Mouse (Mus musculus) midbrain, postnatal 0 days (tissue): ENCODE data around the gene Trpc7. TPM values are rescaled to one million over a fixed set of nuclear protein-coding genes. Genes with fewer than 3 reads are reported as not detected.

Source experiments
- ATAC-seq: fragments of 200-750 bp; cut with Nextera tagmentation; 2 replicates; pipeline ENCODE4 v1.8.0; 2017; ENCODE audit warnings: moderate number of reproducible peaks, mild to moderate bottlenecking, moderate TSS enrichment, moderate library complexity; ENCODE audit not compliant: low FRiP score
- DNase-seq: peaks from one replicate; pipeline ENCODE4 v3.0.0-alpha.2; 2015; ENCODE audit warnings: low spot score
- H3K27ac ChIP-seq: fragments of 300-500 bp; sonication (generic); 2 replicates; pipeline ENCODE4 v1.5.1; 2014; ENCODE audit warnings: low read depth, mild to moderate bottlenecking, low read length, mixed read lengths
- H3K27me3 ChIP-seq: fragments of 300-500 bp; sonication (generic); 2 replicates; pipeline ENCODE4 v1.6.1; 2014; ENCODE audit warnings: low read length, control low read depth, mixed read lengths; ENCODE audit not compliant: insufficient read depth
- H3K36me3 ChIP-seq: fragments of 300-500 bp; sonication (generic); 2 replicates; pipeline ENCODE4 v1.6.1; 2014; ENCODE audit warnings: low read length, control low read depth, mixed read lengths; ENCODE audit not compliant: insufficient read depth
- H3K4me1 ChIP-seq: fragments of 300-500 bp; sonication (generic); 2 replicates; pipeline ENCODE4 v1.6.1; 2014; ENCODE audit warnings: mild to moderate bottlenecking, control low read depth, antibody characterized with exemption, low read length, mixed read lengths; ENCODE audit not compliant: insufficient read depth
- H3K4me2 ChIP-seq: fragments of 300-500 bp; sonication (generic); 2 replicates; pipeline ENCODE4 v1.6.1; 2014; ENCODE audit warnings: low read depth, mild to moderate bottlenecking, low read length, mixed read lengths; ENCODE audit not compliant: poor library complexity, severe bottlenecking
- H3K4me3 ChIP-seq: fragments of 300-500 bp; sonication (generic); 2 replicates; pipeline ENCODE4 v1.5.1; 2014; ENCODE audit warnings: low read depth, mild to moderate bottlenecking, low read length, moderate library complexity
- H3K9ac ChIP-seq: fragments of 300-500 bp; sonication (generic); replicated peaks from 2 replicates; pipeline ENCODE4 v1.6.1; 2014; ENCODE audit warnings: mild to moderate bottlenecking, low read length, moderate library complexity, mixed read lengths; ENCODE audit not compliant: poor library complexity, severe bottlenecking
- H3K9me3 ChIP-seq: fragments of 300-500 bp; sonication (generic); 2 replicates; pipeline ENCODE4 v1.6.1; 2016; ENCODE audit warnings: low read length, control low read depth
- CTCF ChIP-seq: IDR thresholded peaks from 2 replicates; pipeline ENCODE4 v1.5.1; 2016; ENCODE audit warnings: antibody characterized with exemption, mild to moderate bottlenecking
- WGBS: fragments of 180-500 bp; shearing (Covaris S2); extraction: QIAGEN DNeasy Blood & Tissue Kit; methylation state at CpG from one replicate; pipeline ENCODE4 v1.1.7; 2014; 5-methylcytosine and 5-hydroxymethylcytosine counted together
- polyA plus RNA-seq: library from polyadenylated mRNA; unstranded; fragments of >200 nt; fragmentation: Nextera tagmentation; extraction: Ambion mirVana; gene quantifications from 2 replicates; pipeline ENCODE4 v1.2.1, GENCODE M21; 2015
- total RNA-seq: library from RNA; depleted of rRNA; stranded (reverse); fragments of >200 nt; gene quantifications from 2 replicates; pipeline ENCODE4 v1.2.3, GENCODE M21; 2014; rRNA removed

Gene Trpc7
- total RNA-seq = 7.9 and 8.3 TPM in 2 replicates
- 4.0 and 4.7 TPM in 2 replicates for polyA plus RNA-seq

DNA sequence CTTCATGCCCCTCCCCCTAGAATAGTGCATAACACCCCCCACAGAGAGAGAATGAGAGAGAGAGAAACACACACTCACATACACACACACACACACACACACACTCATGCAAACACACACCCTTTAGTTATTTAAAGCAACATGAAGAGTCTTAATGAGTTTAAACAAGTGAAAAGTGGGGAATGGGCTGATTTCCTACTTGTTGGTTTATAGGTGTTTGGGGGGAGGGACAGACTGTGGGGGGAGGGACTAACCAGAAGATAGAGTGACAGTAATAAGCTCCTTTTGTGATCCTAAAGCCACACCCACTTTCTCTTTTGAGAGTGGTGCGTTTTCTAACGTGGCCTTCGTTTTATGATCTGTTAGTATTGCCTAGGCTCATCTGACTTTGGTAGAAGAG is at the start of gene Trpc7:
Gene Trpc7, minus strand, starts transcription at position 101 of the 400 bp plus-strand sequence.
- no peaks in the 10 kb centered on the region for H3K36me3 ChIP-seq
- 71% methylated on average over 3 of the region's 3 CpGs for WGBS
- TF ChIP-seq CTCF = no peak
- no peaks in the 10 kb centered on the region for H3K27me3 ChIP-seq
- no peak for DNase-seq
- peak within 1 kb of the TSS; percentile 30; the same call in 1 of the 2 replicates for H3K9ac ChIP-seq
- H3K9me3 ChIP-seq = no peaks in the 10 kb centered on the region
- peak within 1 kb of the TSS; percentile 59; the same call in 1 of the 2 replicates for H3K27ac ChIP-seq
- H3K4me3 ChIP-seq = peak within 1 kb of the TSS; percentile 32
- H3K4me1 ChIP-seq = no peaks in the 10 kb centered on the region
- H3K4me2 ChIP-seq = peak within 1 kb of the TSS; percentile 37
- no peak for ATAC-seq

DNA sequence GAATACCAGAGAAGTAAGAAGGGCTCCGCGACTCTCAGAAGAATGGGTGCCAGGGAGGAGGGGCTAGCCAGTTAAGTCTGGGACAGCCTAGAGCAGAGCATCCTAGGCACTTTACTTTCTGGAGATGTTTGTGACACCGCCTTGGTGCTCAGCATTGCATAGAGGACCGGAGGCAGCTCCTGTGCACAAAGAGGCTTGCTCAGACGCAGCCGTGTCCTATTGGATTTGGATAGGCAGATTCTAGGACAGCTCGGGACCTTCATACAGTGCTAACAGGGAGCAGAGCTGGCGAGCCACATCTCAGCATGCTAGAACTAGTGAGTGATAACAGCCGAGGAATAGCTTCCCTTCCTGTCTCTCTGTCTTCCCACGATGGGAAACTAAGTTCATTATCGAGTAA is 43.5 kb upstream of the Trpc7 start:
- 64% methylated on average over 11 of the region's 11 CpGs for WGBS
- no peak overlapping the region for H3K9ac ChIP-seq
- no peak overlapping the region for H3K4me2 ChIP-seq
- 0 out of 2 replicates have a peak, but pooled peaks cover 1% of the 10 kb centered on the region for H3K4me1 ChIP-seq
- H3K4me3 ChIP-seq = no peak overlapping the region
- DNase-seq (no peak), ATAC-seq (no peak)
- no peaks in the 10 kb centered on the region for H3K9me3 ChIP-seq
- no peaks in the 10 kb centered on the region for H3K36me3 ChIP-seq
- no peak for TF ChIP-seq CTCF
- H3K27ac ChIP-seq = no peak overlapping the region
- 0 out of 2 replicates have a peak, but pooled peaks cover 3% of the 10 kb centered on the region for H3K27me3 ChIP-seq

DNA sequence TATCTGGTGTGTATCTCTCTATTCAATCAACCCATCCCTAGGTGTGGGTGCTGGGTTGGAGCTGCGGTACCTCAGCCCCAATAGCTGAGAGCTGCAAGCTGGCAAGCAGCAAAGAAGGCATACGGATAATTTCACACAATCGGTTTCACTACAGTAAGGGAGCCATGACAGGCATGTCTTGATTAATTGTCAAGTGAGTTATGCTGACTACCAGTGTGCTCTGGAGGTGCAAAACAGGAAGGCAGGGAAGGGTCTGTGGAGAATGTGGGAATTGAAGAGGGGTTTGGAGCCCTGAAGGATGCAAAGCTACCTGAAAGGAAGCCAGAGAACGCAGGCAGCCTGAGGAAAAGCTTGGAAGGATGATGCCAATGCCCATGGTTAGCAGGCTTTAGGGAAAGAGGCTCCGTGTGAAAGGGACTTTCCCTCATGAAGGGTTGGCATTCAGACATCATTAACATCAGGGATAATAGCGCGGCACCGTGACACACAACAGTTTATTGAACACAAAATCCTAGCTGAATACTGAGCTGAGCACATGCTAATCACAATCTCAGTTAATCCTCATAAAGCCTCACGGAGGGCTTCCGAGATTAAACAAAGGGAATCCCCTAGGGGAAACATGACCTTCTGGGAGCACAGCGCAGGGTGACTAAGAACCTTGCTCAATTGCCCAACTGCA is 38.2 kb upstream of the Trpc7 start:
- Histone ChIP-seq H3K4me3 (no peak overlapping the region), H3K27ac (no peak overlapping the region; the same call in 1 of the 2 replicates), H3K4me2 (no peak overlapping the region), H3K9ac (no peak overlapping the region), H3K4me1 (0 out of 2 replicates have a peak, but pooled peaks cover 3% of the 10 kb centered on the region), H3K36me3 (no peaks in the 10 kb centered on the region), H3K27me3 (0 out of 2 replicates have a peak, but pooled peaks cover 3% of the 10 kb centered on the region), H3K9me3 (no peaks in the 10 kb centered on the region)
- ATAC-seq = no peak
- 16% methylated on average over 11 of the region's 11 CpGs for WGBS
- no peak for TF ChIP-seq CTCF
- peak; percentile 37 for DNase-seq

DNA sequence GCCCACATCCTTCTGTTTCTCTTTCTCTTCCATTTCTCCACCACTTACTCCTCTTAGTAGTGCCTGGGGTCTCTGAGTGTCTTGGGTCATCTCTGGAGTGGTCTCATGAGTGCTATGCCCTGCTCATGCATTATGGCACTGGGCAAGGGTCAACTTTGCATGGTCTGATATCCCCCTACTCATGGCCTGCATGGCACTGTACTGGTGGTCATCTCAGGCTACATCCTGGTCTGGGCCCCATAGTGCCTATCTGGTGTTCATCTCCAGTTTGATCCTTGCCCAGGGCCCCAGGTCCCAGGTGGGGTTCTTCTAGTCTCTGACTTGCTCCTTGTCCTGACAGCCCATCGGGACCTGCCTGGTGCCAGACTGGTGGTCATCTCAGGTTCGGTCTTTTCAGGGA is 34.6 kb upstream of the Trpc7 start:
- WGBS = 97% methylated on average over 2 of the region's 2 CpGs
- H3K27me3 ChIP-seq = no peaks in the 10 kb centered on the region
- 0 out of 2 replicates have a peak, but pooled peaks cover 3% of the 10 kb centered on the region for H3K4me1 ChIP-seq
- H3K27ac ChIP-seq = no peak overlapping the region
- no peak for TF ChIP-seq CTCF
- no peak overlapping the region for H3K4me3 ChIP-seq
- H3K4me2 ChIP-seq = no peak overlapping the region
- DNase-seq (no peak), ATAC-seq (no peak)
- H3K36me3 ChIP-seq = no peaks in the 10 kb centered on the region
- H3K9me3 ChIP-seq = no peaks in the 10 kb centered on the region
- H3K9ac ChIP-seq = no peak overlapping the region

DNA sequence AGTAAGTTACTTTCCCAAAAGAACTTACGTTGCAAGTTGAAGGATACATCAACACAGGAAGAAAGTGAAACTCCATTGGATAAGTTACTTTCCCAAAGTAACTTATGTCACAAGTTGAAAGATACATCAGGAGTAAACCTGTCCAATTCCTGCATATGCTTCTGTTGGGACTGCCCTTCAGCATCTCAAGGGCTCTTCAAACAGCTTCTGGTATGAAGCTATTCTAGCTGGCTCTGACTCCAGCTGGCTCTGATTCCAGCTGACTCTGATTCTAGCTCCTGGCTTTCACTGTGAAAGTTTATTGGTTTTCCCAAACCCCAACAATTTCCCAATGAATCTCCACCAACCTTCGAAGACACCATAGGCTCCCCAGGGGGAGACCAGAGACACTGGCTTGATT is 27.2 kb upstream of the Trpc7 start:
- no peak overlapping the region for H3K4me2 ChIP-seq

DNA sequence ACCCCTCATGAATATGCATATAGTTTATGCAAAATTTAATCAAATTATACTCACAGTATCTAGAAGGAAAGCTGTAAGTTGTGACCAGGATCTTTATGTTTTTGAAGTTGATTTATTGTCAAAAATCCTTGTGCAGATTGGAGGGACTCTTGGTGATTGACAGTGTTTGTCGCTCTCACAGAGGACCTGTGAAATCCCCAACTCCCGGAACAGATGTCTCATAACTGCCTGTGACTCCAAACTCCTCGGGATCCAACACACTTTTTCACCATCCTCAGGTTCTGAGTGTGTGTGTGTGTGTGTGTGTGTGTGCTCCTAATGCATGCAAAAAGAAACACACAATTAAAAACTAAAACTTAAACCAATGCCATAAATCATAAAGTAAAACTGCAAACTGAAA is 25.5 kb upstream of the Trpc7 start:
- ATAC-seq = no peak

More for the DNA sequence above, 27.2 kb upstream of the Trpc7 start:
- no peaks in the 10 kb centered on the region for H3K4me1 ChIP-seq
- H3K27me3 ChIP-seq = no peaks in the 10 kb centered on the region
- no peak for TF ChIP-seq CTCF
- ATAC-seq (no peak), DNase-seq (no peak)
- no peaks in the 10 kb centered on the region for H3K36me3 ChIP-seq
- H3K9me3 ChIP-seq = no peaks in the 10 kb centered on the region
- no peak overlapping the region for H3K27ac ChIP-seq
- no peak overlapping the region for H3K9ac ChIP-seq
- WGBS = 81% methylated on average over 2 of the region's 2 CpGs
- no peak overlapping the region for H3K4me3 ChIP-seq

More for the DNA sequence above, 25.5 kb upstream of the Trpc7 start:
- Histone ChIP-seq H3K4me3 (no peak overlapping the region), H3K27me3 (no peaks in the 10 kb centered on the region), H3K4me2 (no peak overlapping the region), H3K9me3 (no peaks in the 10 kb centered on the region), H3K4me1 (no peaks in the 10 kb centered on the region), H3K27ac (no peak overlapping the region), H3K36me3 (no peaks in the 10 kb centered on the region), H3K9ac (no peak overlapping the region)
- WGBS = 53% methylated on average over 3 of the region's 3 CpGs
- no peak for DNase-seq
- TF ChIP-seq CTCF = no peak
